Mouse (Mus musculus) kidney, embryonic 14.5 days (tissue): ENCODE data around the gene Gtse1. TPM values are rescaled to one million over a fixed set of nuclear protein-coding genes. Genes with fewer than 3 reads are reported as not detected.

Source experiments
- polyA plus RNA-seq: library from polyadenylated mRNA; unstranded; fragments of >200 nt; fragmentation: Nextera tagmentation; extraction: Ambion mirVana; gene quantifications from 2 replicates; pipeline ENCODE4 v1.2.1, GENCODE M21; 2014

The Gtse1 gene
- polyA plus RNA-seq, 1 experiment from 2014 or later: 32.3 TPM

Other genes with a start within 250 kb of the Gtse1 start
- gene Ppara, start 124.8 kb upstream of the Gtse1 start, polyA plus RNA-seq: 1.7 and 2.3 TPM in 2 replicates
- 25.5 and 33.1 TPM in 2 replicates for gene Cdpf1, start 48.0 kb upstream of the Gtse1 start, polyA plus RNA-seq
- 0.06 and 0.18 TPM in 2 replicates for gene Pkdrej, start 38.0 kb upstream of the Gtse1 start, polyA plus RNA-seq
- 4.3 and 6.4 TPM in 2 replicates for gene Ttc38, start 27.4 kb upstream of the Gtse1 start, polyA plus RNA-seq
- gene Trmu, start 19.6 kb downstream of the Gtse1 start, polyA plus RNA-seq: 28.4 and 38.3 TPM in 2 replicates
- gene Celsr1, start 174.0 kb downstream of the Gtse1 start, polyA plus RNA-seq: 6.8 and 8.8 TPM in 2 replicates
- gene Gramd4, start 197.9 kb downstream of the Gtse1 start, polyA plus RNA-seq: 6.5 and 9.7 TPM in 2 replicates